Mouse (Mus musculus): ENCODE measurements at regions not wholly inside any gene's neighbourhood (a gene's known extent, or its start where the extent isn't known, plus 50 kb on each side); places are given as distances from the start of the nearest gene placed in this dataset.

DNA sequence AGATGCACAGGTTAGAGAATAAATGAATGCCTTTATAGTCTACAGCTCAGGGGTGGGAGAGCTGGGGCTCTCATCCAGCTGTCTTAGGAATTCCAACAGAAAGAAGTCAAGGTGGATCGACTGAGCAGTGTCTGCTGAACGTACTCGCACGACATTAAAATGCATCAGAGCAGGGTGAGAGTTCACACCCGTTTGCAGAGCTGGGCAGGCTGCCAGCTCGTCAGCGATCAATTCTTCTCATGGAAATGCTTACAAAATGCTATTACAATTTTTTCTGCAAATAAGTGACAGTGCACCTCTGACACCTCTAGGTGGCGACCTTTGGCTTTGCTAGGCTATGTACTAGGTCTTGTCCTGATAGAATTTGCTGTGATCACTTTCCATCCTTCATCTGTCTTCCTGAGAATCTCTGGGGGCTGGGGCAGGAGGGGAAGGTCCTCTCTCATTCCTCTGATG lies 510.0 kb downstream of the Ipmk start:
- no peak for TF ChIP-seq GATA1 (IDR thresholded peaks at IDR 0.05; ENCODE audit: low read depth, low read length)
- no peak for TF ChIP-seq CHD1 (IDR thresholded peaks at IDR 0.05; ENCODE audit: low read depth, low read length)
- TF ChIP-seq JUND (IDR thresholded peaks at IDR 0.05; ENCODE audit: low read depth, low read length): no peak
- no peak for TF ChIP-seq POLR2A (IDR thresholded peaks at IDR 0.05; ENCODE audit: control insufficient read depth in 1 of 2, insufficient read depth in 1 of 2, low read depth in 1 of 2, low read length in 2 of 2, poor library complexity in 1 of 2)
